Mouse (Mus musculus) cerebellum, postnatal 4 days (tissue): ENCODE results near the gene Htr6.
A peak's percentile ranks its signal among the peaks of the same experiment; 100 is the strongest.

Source experiments
- DNase-seq, 2 experiments: peaks; one replicate each; pipeline ENCODE4 v3.0.0; 2022; ENCODE audit warnings: low spot score in 2 of 2, mixed read lengths in 1 of 2

Gene Htr6

DNA sequence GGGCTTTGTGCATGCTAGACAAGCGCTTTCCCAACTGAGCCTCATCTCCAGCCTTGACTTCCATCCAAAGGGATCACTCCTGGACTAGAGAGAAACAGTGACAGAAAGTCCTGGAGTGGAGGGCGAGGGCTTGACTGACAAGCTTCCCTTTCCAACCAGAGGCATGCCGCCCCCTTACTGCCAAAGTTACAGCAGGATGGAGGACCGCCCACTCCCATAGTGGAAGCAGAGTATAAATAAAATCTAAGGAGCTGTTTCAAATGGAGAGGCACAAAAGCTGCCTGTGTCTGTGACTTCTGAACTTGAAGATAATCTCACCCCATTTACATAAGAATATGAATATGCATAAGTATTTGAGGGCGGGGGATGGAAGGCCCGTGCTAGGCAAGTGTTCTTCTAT, 26.9 kb downstream of the Htr6 start:
- DNase-seq, result no peak

DNA sequence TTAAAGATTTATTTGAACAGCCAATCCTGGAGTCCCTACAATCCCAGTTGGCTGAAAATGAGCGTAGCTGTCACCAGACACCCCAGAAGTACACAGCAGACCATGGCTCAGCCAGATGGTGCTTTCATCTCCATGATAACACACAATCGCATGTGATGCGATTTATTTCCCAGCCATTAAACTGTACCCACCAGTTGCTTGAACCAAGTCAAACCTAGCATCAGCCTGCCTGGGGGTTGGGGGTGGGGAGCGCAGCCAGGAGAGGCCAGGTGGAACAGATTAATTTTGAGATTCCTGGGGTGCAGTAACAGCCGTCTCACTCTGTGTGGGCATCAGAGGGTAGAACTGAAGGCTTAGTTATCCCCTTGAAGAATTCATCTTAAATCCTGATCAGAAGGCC, 29.0 kb downstream of the Htr6 start:
- DNase-seq, result no peak

DNA sequence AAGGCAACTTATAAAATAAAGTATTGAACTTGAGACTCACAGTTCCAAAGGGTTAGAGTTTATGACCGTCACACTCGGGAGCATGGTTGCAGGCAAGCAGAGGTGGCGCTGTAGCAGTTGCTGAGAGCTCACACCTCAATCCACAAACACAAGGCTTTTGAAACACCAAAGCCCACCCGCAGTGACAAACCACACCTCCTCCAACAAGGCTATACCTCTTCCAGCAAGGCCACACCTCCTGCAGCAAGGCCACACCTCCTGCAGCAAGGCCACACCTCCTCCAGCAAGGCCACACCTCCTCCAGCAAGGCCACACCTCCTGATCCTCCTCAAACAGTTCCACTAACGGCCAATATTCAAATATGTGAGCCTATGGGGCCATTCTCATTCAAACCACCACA, 30.8 kb downstream of the Htr6 start:
- DNase-seq, result no peak

DNA sequence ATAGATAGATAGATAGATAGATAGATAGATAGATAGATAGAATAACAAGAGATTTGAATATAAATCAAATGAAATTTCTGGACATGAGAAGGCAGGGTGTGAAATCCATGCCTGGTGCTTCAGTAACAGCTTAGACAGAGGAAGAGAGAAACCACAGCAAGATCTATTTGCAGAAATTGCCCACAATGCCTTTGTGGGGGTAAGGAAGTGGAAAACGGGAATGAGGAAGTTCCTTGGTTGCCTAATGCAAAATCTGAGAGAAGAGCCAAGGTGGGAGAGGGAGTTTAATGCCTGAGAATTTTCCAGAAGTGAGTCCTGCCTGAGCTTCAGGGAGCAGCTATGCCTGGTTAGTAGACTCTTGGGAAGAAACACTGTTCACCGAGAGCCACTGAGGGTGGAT, 31.8 kb downstream of the Htr6 start:
- no peak for DNase-seq

DNA sequence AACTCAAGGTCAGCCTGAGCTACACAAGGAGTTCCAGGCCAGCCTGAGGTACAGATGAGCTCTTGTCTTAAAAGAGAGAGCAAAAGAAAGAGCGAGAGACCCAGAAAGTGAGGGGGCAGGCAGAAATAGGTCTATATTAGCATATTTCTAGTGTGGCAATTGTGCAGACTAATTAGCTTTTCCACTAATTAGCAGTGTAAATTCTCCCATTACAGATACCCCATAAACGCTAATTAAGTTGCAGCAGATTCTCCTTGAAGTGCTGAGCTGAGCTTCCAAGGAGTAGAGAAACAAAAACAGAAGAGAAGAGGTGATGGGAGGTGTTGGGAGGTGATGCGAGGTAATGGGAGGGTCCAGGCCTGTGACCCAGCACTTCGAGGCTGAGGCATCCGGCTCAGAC, 32.8 kb downstream of the Htr6 start:
- no peak for DNase-seq

DNA sequence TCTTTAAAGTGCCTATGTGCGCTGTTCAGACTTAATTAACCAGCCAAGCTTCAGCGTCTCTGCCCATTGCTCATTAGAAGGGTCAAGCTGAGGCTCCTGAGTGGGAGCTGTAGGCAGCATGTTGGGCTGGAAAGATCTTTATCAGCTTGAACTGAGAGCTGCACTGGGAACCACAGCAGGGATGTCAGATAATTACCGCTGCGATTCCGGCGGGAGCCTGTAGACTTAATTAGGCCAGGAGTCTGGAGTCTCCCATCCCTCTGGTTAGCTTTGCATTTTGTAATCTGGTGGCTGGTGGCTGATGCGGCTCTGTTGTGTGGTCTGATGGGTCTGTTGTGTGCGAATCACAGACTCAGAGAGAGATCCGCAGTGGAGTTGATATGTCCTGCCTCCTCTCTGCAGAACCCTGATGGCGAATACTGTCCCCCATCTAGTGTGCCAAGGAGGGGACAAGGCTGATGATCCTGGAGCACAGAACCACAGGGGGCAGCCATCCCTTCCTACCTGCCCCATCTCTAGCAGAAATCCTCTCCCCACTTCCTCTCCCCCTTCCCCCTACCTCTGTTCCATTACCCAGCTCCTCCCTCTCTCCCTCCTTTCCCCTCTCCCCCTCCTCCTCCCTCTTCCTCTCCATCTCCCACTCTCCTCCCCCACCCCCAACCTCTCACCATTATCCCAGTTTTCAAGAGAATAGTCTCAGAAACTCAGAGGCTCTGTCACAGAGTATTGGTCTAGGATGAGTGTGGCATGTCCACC, 35.1 kb downstream of the Htr6 start:
- DNase-seq, result no peak

DNA sequence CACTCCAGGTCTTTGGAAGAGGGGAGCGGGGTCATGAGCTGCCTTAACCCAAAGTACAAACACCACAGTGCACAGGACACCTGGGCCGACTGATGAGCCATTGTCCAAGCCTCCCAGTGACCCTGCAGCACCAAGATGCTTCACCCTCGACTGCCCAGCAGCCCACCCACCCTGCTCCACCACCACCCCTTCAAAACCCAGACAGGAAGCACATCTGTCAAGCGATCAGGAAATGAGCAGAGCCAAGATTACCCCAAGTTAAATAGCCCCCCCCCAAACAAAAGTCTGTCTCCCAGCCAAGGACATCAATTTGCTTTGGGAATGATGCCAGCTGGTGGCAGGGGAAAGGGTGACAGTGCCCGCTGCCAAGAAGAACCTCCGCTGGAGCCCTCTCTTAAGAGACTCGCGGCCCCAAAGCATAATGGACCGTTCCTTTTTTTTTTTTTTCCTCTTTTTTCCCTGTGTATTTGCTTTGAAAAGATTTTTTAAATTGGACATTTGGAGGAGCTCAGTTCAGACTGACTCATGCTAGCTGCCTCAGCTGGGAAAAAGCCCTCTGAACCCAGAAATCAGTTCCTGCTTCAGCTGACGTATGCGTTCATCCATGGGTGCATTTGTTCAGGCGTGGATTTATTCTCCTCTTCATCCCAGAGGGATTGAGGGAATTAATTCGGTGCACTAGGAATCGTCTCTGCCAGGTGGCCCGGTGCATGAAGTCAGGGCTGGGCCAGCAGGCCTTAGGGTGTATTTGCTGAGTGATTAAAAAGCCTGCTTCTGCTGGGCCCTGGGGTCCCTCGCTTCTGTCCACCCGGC, 37.4 kb downstream of the Htr6 start:
- peak in 1 of 2 experiments; percentile 67 for DNase-seq

DNA sequence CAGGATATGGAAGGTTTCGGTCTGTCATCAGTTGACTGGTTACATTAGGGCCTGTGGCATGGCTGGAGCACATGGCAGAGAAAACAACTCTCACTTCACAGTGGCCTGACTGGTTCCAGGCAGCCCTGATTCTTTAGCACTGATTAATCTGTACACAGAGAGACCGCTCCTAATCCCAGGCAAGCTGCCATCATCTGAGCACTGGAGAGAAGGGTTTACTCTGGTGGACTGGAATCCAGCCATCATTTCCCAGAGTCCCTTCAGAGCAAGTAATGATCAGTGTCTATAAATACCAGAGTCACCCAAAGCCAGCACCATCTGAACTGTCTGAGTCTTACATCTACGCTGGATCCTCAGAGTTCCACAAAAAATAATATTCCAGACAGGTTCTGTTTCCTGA, 39.6 kb downstream of the Htr6 start:
- DNase-seq, result no peak

DNA sequence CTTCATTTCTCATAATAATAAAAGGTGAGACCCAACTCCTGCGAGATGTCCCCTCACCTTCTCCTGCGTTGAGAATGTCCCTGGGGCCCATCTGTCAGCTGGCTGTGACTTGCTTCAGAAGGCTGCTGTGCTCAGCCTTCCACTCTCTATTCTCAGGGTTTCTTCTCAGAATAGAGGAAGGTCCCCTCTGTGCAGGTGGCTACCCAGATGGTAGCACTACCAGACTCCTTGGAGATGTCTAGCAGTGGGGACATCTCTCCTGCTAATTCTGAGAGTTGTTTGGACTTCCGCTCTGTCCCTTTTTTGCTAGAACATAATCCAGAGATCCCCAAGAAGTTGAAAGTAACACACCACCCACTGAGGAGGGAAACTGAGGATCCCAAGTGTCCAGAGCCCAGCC, 40.4 kb downstream of the Htr6 start:
- no peak for DNase-seq

DNA sequence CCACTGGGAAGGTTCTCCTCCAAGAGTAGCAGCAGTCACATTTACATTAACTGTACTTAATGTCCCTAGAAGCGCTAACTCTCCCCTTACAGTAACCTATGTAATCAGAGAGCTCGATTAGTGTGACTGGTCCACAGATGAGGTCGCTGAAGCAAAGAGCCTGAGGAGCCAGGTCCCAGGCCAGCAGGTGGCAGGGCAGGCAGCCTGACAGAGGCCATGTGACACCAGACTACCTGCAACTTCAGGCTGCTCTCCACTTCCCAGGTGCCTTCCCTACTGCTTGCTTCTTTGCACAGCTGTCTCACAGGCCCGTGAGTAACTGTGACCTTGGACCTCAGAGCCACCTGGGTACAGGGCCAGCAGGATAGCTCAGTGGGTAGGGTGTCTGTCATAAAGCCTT, 40.8 kb downstream of the Htr6 start:
- no peak for DNase-seq

DNA sequence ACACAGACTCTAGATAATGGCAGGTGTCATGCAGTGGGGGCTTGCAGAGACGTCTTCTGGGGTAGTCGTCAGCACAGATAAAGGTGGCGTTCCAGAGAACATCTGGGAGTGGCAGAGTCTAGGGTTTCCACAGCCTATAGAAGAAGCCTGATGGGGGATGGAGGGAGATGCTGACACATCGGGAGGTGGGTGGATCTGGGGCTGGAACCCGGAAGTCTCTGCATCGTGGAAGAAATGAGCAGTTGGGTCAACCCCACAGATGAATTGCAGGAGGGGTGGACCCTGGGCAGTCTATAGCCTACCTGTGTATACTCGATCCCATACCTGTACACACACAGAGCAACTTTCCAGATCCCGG, 41.4 kb downstream of the Htr6 start:
- no peak for DNase-seq

DNA sequence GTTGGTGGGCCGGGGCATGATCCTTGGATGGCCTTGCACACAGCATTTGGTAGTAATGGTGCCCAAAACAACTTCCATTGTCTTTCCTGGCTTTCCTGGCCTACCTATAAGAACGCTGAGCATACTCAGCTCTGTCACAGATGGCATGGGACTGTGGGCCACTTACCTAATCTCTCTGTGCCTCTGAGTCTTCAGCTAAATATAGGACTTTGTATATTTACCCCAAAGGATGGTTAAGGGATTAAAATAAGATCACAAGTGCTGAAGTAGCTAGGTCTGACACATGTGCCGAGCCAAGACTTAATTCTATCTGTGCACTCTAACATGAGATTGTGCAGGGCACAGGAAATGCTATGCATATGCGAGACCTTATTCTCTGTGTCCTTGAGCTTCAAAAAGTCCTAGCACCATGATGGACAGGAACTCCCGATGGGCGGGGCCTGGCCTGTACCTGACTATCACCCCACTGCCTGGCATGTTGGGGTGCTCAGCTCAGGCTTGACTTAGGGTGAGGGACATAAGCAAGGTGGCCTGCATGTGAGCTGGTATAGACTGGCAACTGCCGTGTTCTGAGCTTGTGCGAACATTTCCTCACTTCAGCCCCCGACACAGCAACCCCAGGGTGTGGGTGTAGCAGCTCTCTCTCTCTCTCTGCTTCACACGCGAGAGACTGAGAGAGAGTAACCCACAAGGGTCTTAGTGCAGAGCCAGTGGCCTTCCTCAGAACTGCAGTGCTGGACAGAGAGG, 41.9 kb downstream of the Htr6 start:
- DNase-seq, result no peak

DNA sequence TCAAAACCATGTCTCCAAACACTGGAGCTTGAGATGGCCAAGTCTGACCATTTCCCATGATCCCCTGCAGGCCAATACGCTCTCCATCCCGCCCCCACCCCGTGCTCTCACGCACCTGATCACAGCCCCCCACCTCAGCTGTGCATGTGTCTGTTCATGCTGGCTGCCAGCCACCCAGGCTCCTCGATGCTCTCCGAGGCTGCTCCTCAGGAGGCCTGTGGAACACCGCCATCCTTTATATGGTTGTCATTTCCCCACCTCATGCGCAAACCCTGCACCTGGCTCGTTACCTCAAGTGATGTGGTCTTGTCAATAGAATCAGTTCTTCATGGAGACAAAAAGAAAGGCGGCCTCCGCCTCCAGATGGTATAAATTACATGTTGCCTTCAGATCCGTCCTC, 42.8 kb downstream of the Htr6 start:
- DNase-seq, result no peak

DNA sequence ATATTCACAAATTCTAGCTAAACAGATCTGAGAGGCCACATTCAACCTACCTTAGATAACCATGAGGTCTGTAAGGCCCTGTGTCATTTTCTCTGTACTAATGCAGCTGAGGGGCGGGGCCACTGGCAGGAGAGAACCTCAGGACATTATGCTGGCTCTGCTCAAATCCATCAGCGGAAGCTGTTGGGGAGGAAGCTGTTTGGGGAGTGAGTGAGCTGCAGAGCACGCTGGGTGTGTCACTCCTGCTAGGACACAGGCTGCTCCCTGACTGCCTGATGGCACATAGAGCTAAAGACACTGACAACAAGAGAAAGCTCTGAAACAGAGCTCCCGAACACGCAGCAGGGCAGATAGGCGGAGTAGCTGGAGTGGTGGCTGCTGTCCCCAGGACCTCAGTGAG, 44.7 kb downstream of the Htr6 start:
- DNase-seq, result no peak

DNA sequence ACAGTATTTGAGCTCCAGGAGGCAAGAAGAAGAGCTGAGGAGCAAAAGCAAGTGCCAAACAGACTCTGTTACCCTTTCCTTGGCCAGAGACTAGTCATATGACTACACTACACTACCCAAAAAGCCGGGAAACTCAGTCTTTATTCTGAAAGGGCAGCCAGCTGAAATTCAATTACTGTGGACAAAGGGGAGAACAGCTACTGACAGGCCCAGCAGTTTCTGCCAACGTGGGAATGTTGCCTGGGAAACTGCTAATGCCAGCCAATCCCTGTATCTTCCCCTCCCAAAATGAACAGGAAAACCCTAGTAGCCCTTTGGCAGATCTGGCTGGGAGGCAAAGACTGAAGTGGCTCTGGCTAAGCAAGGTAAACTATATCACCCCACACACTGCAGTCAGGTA, 51.0 kb downstream of the Htr6 start:
- peak in 1 of 2 experiments; percentile 45 for DNase-seq

DNA sequence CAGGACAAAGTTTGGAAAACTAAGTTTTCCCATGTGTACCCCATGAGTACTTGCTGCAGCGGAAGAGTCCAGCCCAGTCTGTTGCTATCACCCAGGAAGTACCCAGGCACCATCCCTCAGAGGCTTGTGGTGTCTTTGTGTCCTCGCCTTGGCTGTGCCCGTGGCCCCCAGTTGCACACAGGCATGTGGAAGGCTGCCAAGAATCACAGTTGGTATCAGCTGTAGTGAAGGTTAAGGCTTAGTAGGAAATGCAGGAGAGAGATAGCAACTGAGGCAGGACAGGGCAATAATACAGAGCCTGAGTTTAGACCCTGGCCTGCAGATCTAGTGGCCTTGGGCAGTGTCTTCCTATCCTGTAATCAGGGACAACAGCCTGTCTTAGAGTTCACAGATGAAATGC, 55.0 kb downstream of the Htr6 start:
- no peak for DNase-seq

DNA sequence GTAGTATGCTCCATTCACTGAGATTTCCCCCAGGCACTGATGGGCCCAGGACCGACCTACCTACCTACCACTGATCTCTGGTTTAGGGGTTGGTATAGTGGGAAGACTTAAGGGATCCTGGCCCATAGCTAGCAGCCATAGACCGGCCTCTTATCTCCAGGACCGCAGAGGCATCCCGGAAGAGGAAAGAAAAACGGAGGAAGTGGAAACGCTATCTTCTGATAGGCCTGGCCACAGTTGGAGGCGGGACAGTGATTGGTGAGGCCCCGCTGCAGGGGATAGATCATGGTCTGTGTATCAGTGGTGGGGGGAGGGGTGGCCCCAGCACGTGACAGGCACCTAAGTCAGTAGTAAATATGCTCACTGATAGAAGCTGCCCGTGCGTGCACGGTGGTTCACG, 56.0 kb downstream of the Htr6 start:
- DNase-seq, result no peak

DNA sequence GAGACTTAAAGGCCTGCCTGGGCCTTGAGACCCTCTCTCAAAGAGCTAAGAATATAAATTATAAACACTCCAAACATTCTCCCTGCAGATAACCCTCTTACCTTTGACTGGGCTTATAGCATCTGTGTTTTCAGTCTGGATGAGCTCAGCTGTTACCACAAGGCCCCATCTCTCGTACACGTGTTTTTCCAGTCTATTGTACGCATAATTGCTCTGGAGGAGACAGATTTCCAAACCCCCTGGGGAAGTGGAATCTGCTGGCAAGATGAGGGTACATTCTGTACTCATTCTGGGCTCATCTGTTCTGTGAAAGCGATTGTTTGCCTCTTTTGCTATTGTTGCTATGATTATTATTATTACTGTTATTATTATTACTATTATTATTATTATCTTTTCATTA, 56.4 kb downstream of the Htr6 start:
- DNase-seq, result no peak

DNA sequence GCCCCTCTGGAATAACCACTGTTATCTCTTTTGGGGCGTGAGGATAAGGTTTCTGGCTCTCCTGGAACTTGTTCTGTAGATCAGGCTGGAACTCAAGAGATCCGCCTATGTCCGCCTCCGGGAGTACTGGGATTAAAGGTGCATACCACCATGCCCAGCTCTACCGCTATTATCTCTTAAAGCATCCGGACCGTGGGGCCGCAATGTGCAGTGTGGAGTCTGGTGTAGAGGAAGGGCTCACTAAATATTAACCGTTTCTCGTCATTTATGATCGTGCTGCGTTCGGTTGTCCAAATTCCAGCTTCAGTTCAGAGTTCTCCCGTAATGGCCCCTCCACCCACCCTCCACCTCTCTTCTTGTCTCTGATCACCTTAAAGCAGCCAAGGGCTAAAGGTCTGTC, 57.0 kb downstream of the Htr6 start:
- DNase-seq, result no peak

DNA sequence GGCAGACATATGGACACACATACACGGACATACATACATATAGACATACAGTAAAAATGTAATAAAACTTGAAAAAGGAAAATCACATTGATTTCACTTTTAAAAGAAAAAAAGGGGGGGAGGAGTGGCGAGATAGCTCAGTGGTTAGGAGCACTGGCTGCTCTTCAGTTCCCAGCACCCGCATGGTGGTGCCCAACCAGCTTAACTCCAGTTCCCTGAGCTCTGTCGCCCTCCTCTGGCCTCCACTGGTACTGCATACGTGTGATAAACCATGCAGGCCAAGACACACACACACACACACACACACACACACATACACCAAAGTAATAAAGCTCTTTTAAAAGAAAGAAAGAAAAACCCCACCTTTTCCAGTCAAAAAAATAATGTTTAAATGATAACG, 60.6 kb downstream of the Htr6 start:
- DNase-seq, result no peak

DNA sequence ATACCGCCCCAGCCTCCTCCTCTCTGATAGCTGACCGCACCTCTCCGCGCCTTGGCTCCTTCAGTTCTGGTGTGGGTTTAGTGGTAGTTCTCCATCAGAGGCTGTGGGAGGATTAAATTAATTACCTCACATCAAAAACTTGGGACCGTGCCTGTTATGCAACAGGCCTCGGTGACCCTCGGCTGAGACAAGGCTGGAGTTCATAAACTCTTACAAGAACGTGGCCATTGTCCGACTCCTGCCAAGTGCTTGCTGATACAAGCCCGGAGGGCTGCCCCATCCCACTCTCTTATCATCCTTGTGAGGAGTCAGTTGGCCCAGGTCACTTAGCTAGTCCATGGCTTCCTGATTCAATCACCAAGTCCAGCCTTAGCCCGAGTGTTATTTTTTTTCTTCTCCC, 62.1 kb downstream of the Htr6 start:
- no peak for DNase-seq

DNA sequence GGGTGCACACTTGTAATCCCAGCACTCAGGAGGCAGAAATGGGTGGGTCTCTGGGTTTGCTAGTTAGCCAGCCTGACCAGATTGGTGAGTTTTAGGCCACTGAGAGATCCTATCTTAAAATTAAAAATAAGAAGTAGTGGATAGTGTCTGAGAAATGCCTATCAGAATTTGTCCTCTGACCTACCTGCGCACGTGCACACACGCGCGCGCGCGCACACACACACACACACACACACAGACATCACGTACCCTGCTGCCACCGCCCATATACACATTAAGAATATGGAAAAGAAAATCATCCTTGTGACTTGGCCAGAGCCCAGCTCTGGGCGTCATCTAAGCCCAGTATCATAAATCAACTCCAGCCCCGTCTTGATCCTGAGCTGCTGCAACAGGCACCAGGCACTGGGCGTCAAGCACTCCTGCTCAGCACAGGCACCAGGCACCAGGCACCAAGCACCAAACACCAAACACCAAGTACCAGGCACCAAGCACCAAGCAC, 64.1 kb downstream of the Htr6 start:
- no peak for DNase-seq
